Mouse (Mus musculus): ENCODE measurements around the gene Kcnk4.
A peak's percentile ranks its signal among the peaks of the same experiment; 100 is the strongest.

- no peak for TF ChIP-seq CTCF (IDR thresholded peaks at IDR 0.05; ENCODE audit: insufficient read depth, low read length)
- TF ChIP-seq POLR2A (IDR thresholded peaks at IDR 0.05; ENCODE audit: borderline replicate concordance, extremely low read depth, low read depth, low read length) = peak; percentile 49; the same call in 1 of the 2 replicates
These were observed 7.3 kb upstream of the Kcnk4 start, which contains the start of gene Bad for GRCm38 (mm10) chr19:6941372-6942248.

Data from lung, adult 2 months (tissue).